Mouse (Mus musculus) liver, embryonic 15.5 days (tissue): ENCODE data around the gene Hrct1. TPM values are rescaled to one million over a fixed set of nuclear protein-coding genes. Genes with fewer than 3 reads are reported as not detected.

Source experiments
- ATAC-seq: fragments of 200-750 bp; cut with Nextera tagmentation; 2 replicates; pipeline ENCODE4 v1.8.0; 2017; ENCODE audit warnings: moderate number of reproducible peaks, mild to moderate bottlenecking, moderate library complexity; ENCODE audit not compliant: insufficient read depth
- H3K27ac ChIP-seq: fragments of 300-500 bp; sonication (generic); replicated peaks from 2 replicates; pipeline ENCODE4 v1.5.1; 2015; ENCODE audit warnings: mild to moderate bottlenecking, inconsistent platforms
- H3K27me3 ChIP-seq: fragments of 300-500 bp; sonication (generic); 2 replicates; pipeline ENCODE4 v1.6.1; 2015; ENCODE audit warnings: mild to moderate bottlenecking, inconsistent platforms
- H3K36me3 ChIP-seq: fragments of 300-500 bp; sonication (generic); replicated peaks from 2 replicates; pipeline ENCODE4 v1.6.1; 2015; ENCODE audit warnings: moderate library complexity, mild to moderate bottlenecking, inconsistent platforms
- H3K4me1 ChIP-seq: fragments of 300-500 bp; sonication (generic); replicated peaks from 2 replicates; pipeline ENCODE4 v1.6.1; 2015; ENCODE audit warnings: inconsistent platforms
- H3K4me2 ChIP-seq: fragments of 300-500 bp; sonication (generic); 2 replicates; pipeline ENCODE4 v1.6.1; 2015; ENCODE audit warnings: moderate library complexity, mild to moderate bottlenecking, inconsistent platforms
- H3K4me3 ChIP-seq: fragments of 300-500 bp; sonication (generic); replicated peaks from 2 replicates; pipeline ENCODE4 v1.5.1; 2015; ENCODE audit warnings: mild to moderate bottlenecking, inconsistent platforms
- H3K9ac ChIP-seq: fragments of 300-500 bp; sonication (generic); 2 replicates; pipeline ENCODE4 v1.6.1; 2015; ENCODE audit warnings: moderate library complexity, mild to moderate bottlenecking, inconsistent platforms
- H3K9me3 ChIP-seq: fragments of 300-500 bp; sonication (generic); replicated peaks from 2 replicates; pipeline ENCODE4 v1.6.1; 2016; ENCODE audit warnings: inconsistent platforms
- WGBS: fragments of 180-500 bp; shearing (Covaris S2); methylation state at CpG from one replicate; pipeline ENCODE4 v1.1.7; 2015; ENCODE audit warnings: mixed read lengths; ENCODE audit not compliant: insufficient replicate concordance; 5-methylcytosine and 5-hydroxymethylcytosine counted together
- polyA plus RNA-seq: library from polyadenylated mRNA; unstranded; fragments of >200 nt; fragmentation: Nextera tagmentation; extraction: Ambion mirVana; gene quantifications from 2 replicates; pipeline ENCODE4 v1.2.1, GENCODE M21; 2015

The Hrct1 gene
- polyA plus RNA-seq, 1 experiment from 2014 or later, result 0.20 TPM

DNA sequence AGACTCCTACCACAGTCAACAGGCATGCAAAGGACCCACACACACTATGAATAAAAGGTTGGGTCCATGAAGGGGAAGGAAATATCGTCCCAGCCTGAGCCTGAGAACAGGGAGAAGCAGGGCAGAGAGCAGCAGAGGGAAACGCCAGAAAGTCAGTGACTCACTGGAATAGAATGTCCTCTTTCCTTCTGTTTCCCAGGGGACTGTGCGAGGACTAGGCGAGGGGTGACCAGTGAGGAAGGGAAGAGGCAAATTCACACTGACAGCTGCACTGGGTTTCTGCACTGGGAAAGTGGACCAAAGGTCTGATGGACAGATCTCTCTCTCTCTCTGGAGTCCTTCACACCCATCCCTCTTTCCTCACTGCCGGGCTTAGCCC is 1.6 kb downstream of the Hrct1 start:
- no peak for ATAC-seq
- no peak overlapping the region for H3K9ac ChIP-seq

GRCm38 (mm10) chr4:43729126-43729525 is 2.1 kb downstream of the Hrct1 start:
- Histone ChIP-seq H3K4me2 (no peak overlapping the region), H3K4me3 (no peak overlapping the region), H3K4me1 (peaks cover 33% of the 10 kb centered on the region), H3K27ac (0 out of 2 replicates have a peak overlapping the region, but pooled peaks have one; percentile 26), H3K27me3 (no peaks in the 10 kb centered on the region), H3K36me3 (no peaks in the 10 kb centered on the region), H3K9me3 (no peaks in the 10 kb centered on the region), H3K9ac (no peak overlapping the region)
- WGBS, result 14% methylated on average over 3 of the region's 3 CpGs
- no peak for ATAC-seq

More for the DNA sequence above, 1.6 kb downstream of the Hrct1 start:
- H3K4me2 ChIP-seq, result no peak overlapping the region
- no peaks in the 10 kb centered on the region for H3K9me3 ChIP-seq
- WGBS, result 20% methylated on average over 5 of the region's 5 CpGs
- H3K4me3 ChIP-seq, result no peak overlapping the region
- H3K36me3 ChIP-seq, result no peaks in the 10 kb centered on the region
- H3K27ac ChIP-seq, result 0 out of 2 replicates have a peak overlapping the region, but pooled peaks have one; percentile 26
- peaks cover 33% of the 10 kb centered on the region for H3K4me1 ChIP-seq
- no peaks in the 10 kb centered on the region for H3K27me3 ChIP-seq

- Histone ChIP-seq H3K9ac (no peak within 1 kb of the TSS), H3K4me1 (peaks cover 33% of the 10 kb centered on the region), H3K27me3 (no peaks in the 10 kb centered on the region), H3K4me3 (no peak within 1 kb of the TSS), H3K9me3 (no peaks in the 10 kb centered on the region), H3K4me2 (no peak within 1 kb of the TSS), H3K36me3 (no peaks in the 10 kb centered on the region), H3K27ac (0 out of 2 replicates have a peak within 1 kb of the TSS, but pooled peaks have one; percentile 26)
- no peak for ATAC-seq
- WGBS, result 18% methylated on average over 14 of the region's 14 CpGs
Observed at GRCm38 (mm10) chr4:43729794-43730550, 3.0 kb downstream of the Hrct1 start, which contains the start of gene Spaar. Spaar (plus strand) TSS chr4:43730034.

GRCm38 (mm10) chr4:43730750-43731297 is 3.8 kb downstream of the Hrct1 start:
- Histone ChIP-seq H3K27me3 (no peaks in the 10 kb centered on the region), H3K27ac (no peak overlapping the region), H3K36me3 (no peaks in the 10 kb centered on the region), H3K9ac (no peak overlapping the region), H3K9me3 (no peaks in the 10 kb centered on the region), H3K4me2 (no peak overlapping the region), H3K4me3 (no peak overlapping the region), H3K4me1 (peaks cover 33% of the 10 kb centered on the region)
- WGBS, result 56% methylated on average over 21 of the region's 21 CpGs
- ATAC-seq, result no peak

- H3K9me3 ChIP-seq, result no peaks in the 10 kb centered on the region
- H3K4me2 ChIP-seq, result no peak overlapping the region
- H3K27ac ChIP-seq, result no peak overlapping the region
- H3K27me3 ChIP-seq, result no peaks in the 10 kb centered on the region
- peaks cover 33% of the 10 kb centered on the region for H3K4me1 ChIP-seq
- H3K36me3 ChIP-seq, result no peaks in the 10 kb centered on the region
- H3K4me3 ChIP-seq, result no peak overlapping the region
- ATAC-seq, result no peak
- 0% methylated on average over 1 of the region's 1 CpGs for WGBS
- no peak overlapping the region for H3K9ac ChIP-seq
Observed at GRCm38 (mm10) chr4:43732171-43732570, 5.2 kb downstream of the Hrct1 start.

- Histone ChIP-seq H3K9me3 (no peaks in the 10 kb centered on the region), H3K9ac (no peak overlapping the region), H3K27ac (no peak overlapping the region), H3K36me3 (no peaks in the 10 kb centered on the region), H3K4me3 (no peak overlapping the region), H3K27me3 (no peaks in the 10 kb centered on the region), H3K4me1 (peaks cover 25% of the 10 kb centered on the region), H3K4me2 (no peak overlapping the region)
- 59% methylated on average over 5 of the region's 5 CpGs for WGBS
- no peak for ATAC-seq
Observed at GRCm38 (mm10) chr4:43733186-43733585, 6.2 kb downstream of the Hrct1 start.

GRCm38 (mm10) chr4:43737144-43737543 is 10.2 kb downstream of the Hrct1 start:
- whole genome bisulfite sequencing, result 56% methylated on average over 6 of the region's 6 CpGs
- Histone ChIP-seq H3K9me3 (no peaks in the 10 kb centered on the region), H3K4me3 (no peak overlapping the region), H3K36me3 (no peaks in the 10 kb centered on the region), H3K9ac (no peak overlapping the region), H3K27ac (no peak overlapping the region), H3K4me2 (no peak overlapping the region), H3K27me3 (no peaks in the 10 kb centered on the region), H3K4me1 (no peaks in the 10 kb centered on the region)
- ATAC-seq, result no peak

DNA sequence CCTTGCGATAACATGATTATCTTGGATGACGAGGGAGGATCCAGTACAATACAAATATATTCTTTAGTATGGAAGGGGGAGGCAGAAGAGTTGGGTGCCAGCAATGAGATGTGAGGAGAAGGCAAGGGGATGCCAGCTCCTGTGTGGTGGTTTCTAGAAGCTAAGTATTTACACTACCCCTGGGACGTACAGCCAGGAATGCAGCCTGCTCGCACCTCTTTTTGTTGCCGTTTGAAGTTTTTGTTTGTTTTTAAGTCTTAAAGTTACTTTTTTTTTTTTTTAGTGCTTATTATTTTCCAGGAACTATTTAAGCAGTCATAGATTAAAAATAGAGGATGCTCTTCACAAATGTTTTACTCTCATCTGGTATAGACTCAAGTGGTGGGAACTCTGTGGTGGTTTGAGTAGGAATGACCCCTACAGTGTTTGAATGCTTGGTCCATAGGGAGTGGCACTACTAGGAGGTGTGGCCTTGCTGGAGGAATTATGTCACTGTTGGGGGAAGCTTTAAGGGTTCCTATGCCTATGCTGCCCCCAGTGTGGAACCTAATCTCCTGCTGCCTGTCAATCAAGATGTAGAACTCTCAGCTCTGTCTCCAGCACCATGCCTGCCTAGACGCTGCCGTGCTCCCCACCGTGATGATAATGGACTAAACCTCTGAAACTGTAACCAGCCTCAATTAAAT is 12.1 kb downstream of the Hrct1 start:
- H3K4me3 ChIP-seq, result no peak overlapping the region
- no peaks in the 10 kb centered on the region for H3K36me3 ChIP-seq
- no peak for ATAC-seq
- H3K9me3 ChIP-seq, result no peaks in the 10 kb centered on the region
- no peak overlapping the region for H3K9ac ChIP-seq
- H3K4me1 ChIP-seq, result no peaks in the 10 kb centered on the region
- WGBS, result 55% methylated on average over 8 of the region's 8 CpGs
- no peak overlapping the region for H3K4me2 ChIP-seq
- no peak overlapping the region for H3K27ac ChIP-seq
- no peaks in the 10 kb centered on the region for H3K27me3 ChIP-seq

- no peak overlapping the region for H3K9ac ChIP-seq
- H3K4me1 ChIP-seq, result no peaks in the 10 kb centered on the region
- no peaks in the 10 kb centered on the region for H3K27me3 ChIP-seq
- H3K9me3 ChIP-seq, result no peaks in the 10 kb centered on the region
- H3K36me3 ChIP-seq, result no peaks in the 10 kb centered on the region
- no peak for ATAC-seq
- no peak overlapping the region for H3K4me2 ChIP-seq
- no peak overlapping the region for H3K4me3 ChIP-seq
- WGBS, result 46% methylated on average over 5 of the region's 5 CpGs
- no peak overlapping the region for H3K27ac ChIP-seq
Observed at GRCm38 (mm10) chr4:43741526-43741925, 14.5 kb downstream of the Hrct1 start.

GRCm38 (mm10) chr4:43742637-43743036 is 15.6 kb downstream of the Hrct1 start:
- Histone ChIP-seq H3K4me3 (no peak overlapping the region), H3K27ac (no peak overlapping the region), H3K9ac (no peak overlapping the region), H3K9me3 (no peaks in the 10 kb centered on the region), H3K4me1 (no peaks in the 10 kb centered on the region), H3K4me2 (no peak overlapping the region), H3K27me3 (no peaks in the 10 kb centered on the region), H3K36me3 (no peaks in the 10 kb centered on the region)
- WGBS, result 34% methylated on average over 4 of the region's 4 CpGs
- ATAC-seq, result no peak

DNA sequence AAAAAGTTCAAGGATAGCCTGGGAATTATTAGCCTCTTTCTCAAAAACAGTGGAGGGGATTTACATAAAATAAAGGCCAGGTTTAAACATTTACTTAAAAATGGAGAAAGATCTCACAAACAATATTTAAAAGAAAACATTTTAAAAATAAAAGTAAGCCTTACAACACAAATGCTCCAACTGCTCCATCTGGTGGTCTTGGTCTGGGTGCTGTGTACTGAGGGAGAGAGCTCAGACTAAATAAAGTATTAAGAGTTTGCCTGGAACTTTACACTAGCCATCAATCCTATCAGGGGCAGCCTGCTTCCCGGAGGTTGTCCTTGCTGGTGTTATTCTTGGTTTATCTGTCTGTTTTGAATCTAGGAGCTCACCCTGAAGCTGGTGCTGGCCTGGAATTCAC is 16.1 kb downstream of the Hrct1 start:
- no peak overlapping the region for H3K9ac ChIP-seq
- H3K9me3 ChIP-seq, result no peaks in the 10 kb centered on the region
- no peak overlapping the region for H3K4me3 ChIP-seq
- 28% methylated on average over 1 of the region's 1 CpGs for WGBS
- no peak for ATAC-seq
- no peak overlapping the region for H3K4me2 ChIP-seq
- H3K4me1 ChIP-seq, result no peaks in the 10 kb centered on the region
- H3K36me3 ChIP-seq, result no peaks in the 10 kb centered on the region
- H3K27me3 ChIP-seq, result no peaks in the 10 kb centered on the region
- H3K27ac ChIP-seq, result no peak overlapping the region
